Mouse (Mus musculus): ENCODE measurements around the gene Olfr993. TPM values are rescaled to one million over a fixed set of nuclear protein-coding genes. Genes with fewer than 3 reads are reported as not detected.

Gene Olfr993
- total RNA-seq (2022), result not detected

DNA sequence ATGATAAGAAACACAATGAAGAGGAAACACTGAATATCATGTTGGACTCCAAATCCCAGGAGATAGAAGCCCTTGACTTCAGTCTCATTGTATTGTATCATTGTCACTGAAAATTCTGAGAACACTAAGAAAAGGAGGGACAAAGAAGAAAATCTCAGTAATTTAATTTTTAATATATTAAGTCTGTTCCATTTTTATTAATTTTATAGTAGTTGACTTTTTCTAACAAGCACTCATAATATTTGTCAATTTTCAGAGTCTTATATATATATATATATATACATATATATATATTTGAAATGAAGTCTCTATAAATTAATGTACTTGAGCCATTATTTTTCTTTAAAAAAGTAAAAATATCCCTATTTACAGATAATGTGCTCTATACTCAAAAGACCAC lies at the start of gene Olfr993:
Gene Olfr993, minus strand, starts transcription at position 101 of the 400 bp plus-strand sequence.
- DNase-seq (ENCODE audit: low spot score in 2 of 2), result no peak

- no peak for DNase-seq (ENCODE audit: low spot score in 2 of 2)
Measured at GRCm38 (mm10) chr2:85443539-85443938, 28.9 kb upstream of the Olfr993 start, which contains the start of gene Olfr995. Olfr995 (minus strand) TSS chr2:85443639.

- no peak for DNase-seq (ENCODE audit: low spot score in 2 of 2)
Measured at GRCm38 (mm10) chr2:85442546-85442945, 27.9 kb upstream of the Olfr993 start.

- DNase-seq (ENCODE audit: low spot score in 2 of 2), result no peak
Measured at GRCm38 (mm10) chr2:85436351-85436750, 21.7 kb upstream of the Olfr993 start, which contains the start of gene Olfr994. Olfr994 (minus strand) TSS chr2:85436451.

GRCm38 (mm10) chr2:85425893-85426292 lies 11.2 kb upstream of the Olfr993 start:
- DNase-seq (ENCODE audit: low spot score in 2 of 2), result peak in 1 of 2 experiments; percentile 10

DNA sequence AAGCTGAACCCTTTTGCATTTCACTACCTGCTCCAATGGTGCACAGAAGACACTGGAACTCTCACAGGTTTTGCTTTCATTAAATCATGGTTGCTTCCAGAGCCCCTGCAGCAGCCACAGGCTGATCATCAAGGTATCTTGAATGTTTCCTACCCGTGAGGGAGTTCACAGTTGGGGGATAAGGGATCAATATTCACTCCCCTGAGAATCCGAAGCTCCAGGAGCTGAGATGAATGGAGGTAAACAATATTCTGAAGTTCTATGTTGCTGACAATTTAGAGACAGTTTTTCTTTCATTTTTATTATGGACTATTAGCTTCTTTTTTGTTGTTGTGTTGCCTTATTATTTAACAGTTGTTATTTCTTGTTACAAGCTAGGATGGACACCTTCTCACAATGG lies 5.3 kb downstream of the Olfr993 start, which contains the start of gene Olfr992:
Gene Olfr992, minus strand, starts transcription at position 101 of the 400 bp plus-strand sequence.
- no peak for DNase-seq (ENCODE audit: low spot score in 2 of 2)

Other genes with a start within 250 kb of the Olfr993 start
- gene Lrrc55, start 217.7 kb downstream of the Olfr993 start, total RNA-seq (2022), result 10 to 100 TPM; 15.3 to 19.1 (median 16.6) TPM
- gene Olfr987, start 75.6 kb downstream of the Olfr993 start, total RNA-seq (2022), result not detected
- gene Olfr988, start 51.6 kb downstream of the Olfr993 start, total RNA-seq (2022), result not detected
- gene Olfr992, start 5.4 kb downstream of the Olfr993 start, total RNA-seq (2022), result not detected
- gene Olfr994, start 21.6 kb upstream of the Olfr993 start, total RNA-seq (2022), result not detected
- not detected for gene Olfr995, start 28.8 kb upstream of the Olfr993 start, total RNA-seq (2022)
- under 1 TPM; 0.18 to 0.73 (median 0.27) TPM for gene 4833423E24Rik, start 104.1 kb upstream of the Olfr993 start, total RNA-seq (2022)
- not detected for gene Olfr996, start 164.3 kb upstream of the Olfr993 start, total RNA-seq (2022)
- gene Olfr998, start 174.1 kb upstream of the Olfr993 start, total RNA-seq (2022), result not detected
- gene Olfr1000, start 197.0 kb upstream of the Olfr993 start, total RNA-seq (2022), result not detected
- gene Olfr1002, start 235.8 kb upstream of the Olfr993 start, total RNA-seq (2022), result not detected
- not detected for gene Olfr154, start 249.6 kb upstream of the Olfr993 start, total RNA-seq (2022)

All from layer of hippocampus, adult 8-10 months (tissue).